Mouse (Mus musculus) liver, embryonic 14.5 days (tissue): Measurements from ENCODE around the gene Prokr2. TPM values are rescaled to one million over a fixed set of nuclear protein-coding genes. Genes with fewer than 3 reads are reported as not detected.
"Not testable (repeated sequence)": the region's sequence is repeated elsewhere in the genome, so short reads cannot be mapped to it uniquely, and the experiment has no call there.

ENCODE experiments used
- ATAC-seq: fragments of 200-750 bp; cut with Nextera tagmentation; 2 replicates; pipeline ENCODE4 v1.8.0; 2017; ENCODE audit warnings: moderate number of reproducible peaks, mild to moderate bottlenecking, moderate library complexity; ENCODE audit not compliant: insufficient read depth
- DNase-seq, 3 experiments: peaks; one replicate each; pipeline ENCODE4 v3.0.0-alpha.2; 2012 to 2013; ENCODE audit warnings: low read depth in 3 of 3, low spot score in 3 of 3
- H3K27ac ChIP-seq: fragments of 300-500 bp; sonication (generic); 2 replicates; pipeline ENCODE4 v1.5.1; 2014; ENCODE audit warnings: moderate library complexity, mild to moderate bottlenecking, control low read depth, inconsistent platforms
- H3K27me3 ChIP-seq: fragments of 300-500 bp; sonication (generic); 2 replicates; pipeline ENCODE4 v1.6.1; 2014; ENCODE audit warnings: mild to moderate bottlenecking, low read length, moderate library complexity; ENCODE audit not compliant: control insufficient read depth, insufficient read depth
- H3K36me3 ChIP-seq: fragments of 300-500 bp; sonication (generic); replicated peaks from 2 replicates; pipeline ENCODE4 v1.6.1; 2014; ENCODE audit warnings: low read depth; ENCODE audit not compliant: control insufficient read depth, insufficient read depth
- H3K4me1 ChIP-seq, 2 experiments: fragments of 200-500 bp in 1 of 2; fragments of 300-500 bp in 1 of 2; sonication (generic) in 1 of 2; replicated peaks; 2 replicates each; pipeline ENCODE4 v1.6.1; 2012 to 2014; ENCODE audit warnings: antibody characterized with exemption in 1 of 2, inconsistent platforms in 1 of 2, low read length in 1 of 2; ENCODE audit not compliant: control insufficient read depth in 2 of 2, insufficient read depth in 2 of 2
- H3K4me2 ChIP-seq: fragments of 300-500 bp; sonication (generic); 2 replicates; pipeline ENCODE4 v1.6.1; 2014; ENCODE audit warnings: low read depth, mild to moderate bottlenecking, control low read depth, moderate library complexity
- H3K4me3 ChIP-seq, 2 experiments: fragments of 200-500 bp in 1 of 2; fragments of 300-500 bp in 1 of 2; sonication (generic) in 1 of 2; 2 replicates each; pipeline ENCODE4 v1.5.1; 2012 to 2014; ENCODE audit warnings: low read depth in 2 of 2, low read length in 2 of 2, mild to moderate bottlenecking in 2 of 2, control low read depth in 1 of 2, inconsistent platforms in 1 of 2, moderate library complexity in 1 of 2; ENCODE audit not compliant: insufficient read depth in 1 of 2
- H3K9ac ChIP-seq: fragments of 300-500 bp; sonication (generic); replicated peaks from 2 replicates; pipeline ENCODE4 v1.6.1; 2014; ENCODE audit warnings: mild to moderate bottlenecking, control low read depth, moderate library complexity
- H3K9me3 ChIP-seq: fragments of 300-500 bp; sonication (generic); 2 replicates; pipeline ENCODE4 v1.6.1; 2016; ENCODE audit warnings: low read length, mixed read lengths; ENCODE audit not compliant: control insufficient read depth
- CTCF ChIP-seq: IDR thresholded peaks from 2 replicates; pipeline ENCODE4 v1.5.1; 2016; ENCODE audit warnings: antibody characterized with exemption, low read depth, control low read depth
- EP300 ChIP-seq: IDR thresholded peaks from 2 replicates; pipeline ENCODE4 v1.6.1; 2016; ENCODE audit warnings: antibody characterized with exemption, low read depth
- WGBS: fragments of 180-500 bp; shearing (Covaris S2); extraction: QIAGEN DNeasy Blood & Tissue Kit; methylation state at CpG from one replicate; pipeline ENCODE4 v1.1.7; 2014; ENCODE audit not compliant: insufficient replicate concordance; 5-methylcytosine and 5-hydroxymethylcytosine counted together
- polyA plus RNA-seq, 2 experiments: library from polyadenylated mRNA; depleted of rRNA in 1 of 2; stranded (reverse) in 1 of 2; unstranded in 1 of 2; fragments of >200 nt; fragmentation: Nextera tagmentation in 1 of 2; extraction: Ambion mirVana in 1 of 2; gene quantifications; 2 replicates each; pipeline versions ENCODE4 v1.2.1 to v1.2.3; 2012 to 2014

The Prokr2 gene
- polyA plus RNA-seq, 2 experiments: 0.03 to 0.06 TPM

DNA sequence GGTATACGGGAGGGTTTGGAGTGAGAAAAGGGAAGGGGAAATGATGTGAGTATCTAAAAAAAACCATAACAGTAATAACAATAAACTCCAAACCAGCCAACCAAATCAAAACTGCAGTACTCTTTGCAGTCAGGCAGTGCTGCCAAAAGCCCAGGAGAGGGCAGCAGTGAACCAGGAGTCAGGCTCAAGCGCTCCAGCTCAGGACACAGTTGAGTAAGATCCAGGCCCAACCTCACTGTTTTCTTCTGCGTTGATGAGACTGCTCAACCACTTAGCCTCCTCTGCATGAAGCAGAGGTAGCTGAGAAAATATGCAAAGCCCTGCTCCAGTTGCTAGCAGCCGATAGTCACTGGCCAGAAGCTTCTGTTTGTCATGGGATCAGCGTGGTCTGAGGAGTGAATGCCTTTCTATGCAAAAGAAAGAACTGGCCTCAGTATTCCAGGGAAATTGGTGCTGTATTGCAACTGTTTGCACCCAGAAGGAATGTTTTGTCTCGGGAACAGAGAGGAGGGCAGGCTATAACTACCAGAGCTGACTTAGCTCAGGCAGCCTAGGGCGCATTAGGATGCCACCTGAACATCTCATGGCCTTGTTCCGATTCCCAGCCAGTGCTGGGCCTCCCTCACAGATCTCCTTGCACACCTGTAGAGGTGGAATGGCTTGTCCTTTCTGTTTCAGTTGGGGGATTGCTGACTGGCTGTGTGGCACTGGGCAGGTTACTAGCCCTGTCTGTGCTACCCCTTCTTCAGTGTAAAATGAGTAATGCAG, 69.0 kb downstream of the Prokr2 start:
- H3K27ac ChIP-seq: no peak overlapping the region
- no peak overlapping the region for H3K4me3 ChIP-seq
- TF ChIP-seq CTCF (peak; percentile 89), EP300 (no peak)
- no peak for ATAC-seq
- H3K9ac ChIP-seq: no peak overlapping the region
- WGBS: 36% methylated on average over 8 of the region's 8 CpGs
- H3K9me3 ChIP-seq: no peaks in the 10 kb centered on the region
- H3K4me1 ChIP-seq: no peaks in the 10 kb centered on the region
- peak; percentile 12 to 37 (median 13) for DNase-seq
- no peaks in the 10 kb centered on the region for H3K27me3 ChIP-seq
- H3K36me3 ChIP-seq: no peaks in the 10 kb centered on the region
- no peak overlapping the region for H3K4me2 ChIP-seq

DNA sequence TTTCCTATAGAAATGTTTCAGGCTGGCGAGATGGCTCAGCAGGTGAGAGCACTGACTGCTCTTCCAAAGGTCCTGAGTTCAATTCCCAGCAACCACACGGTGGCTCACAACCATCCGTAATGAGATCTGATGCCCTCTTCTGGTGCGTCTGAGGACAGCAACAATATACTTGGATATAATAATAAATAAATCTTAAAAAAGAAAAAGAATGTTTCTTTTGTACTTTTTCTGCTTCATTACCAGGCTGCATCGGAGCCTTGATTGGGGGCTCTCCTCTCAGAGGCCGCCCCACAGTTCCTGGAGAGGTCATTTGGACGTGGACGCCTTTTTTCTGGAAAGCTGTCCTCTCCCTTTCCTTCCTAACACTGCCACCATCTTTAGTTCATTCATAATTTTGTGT, 71.2 kb downstream of the Prokr2 start:
- H3K4me1 ChIP-seq, DNase-seq, H3K9me3 ChIP-seq, ATAC-seq, H3K4me2 ChIP-seq, H3K36me3 ChIP-seq, H3K27ac ChIP-seq, H3K4me3 ChIP-seq, H3K27me3 ChIP-seq, H3K9ac ChIP-seq: not testable (repeated sequence)
- 74% methylated on average over 8 of the region's 8 CpGs for WGBS

- DNase-seq (no peak), ATAC-seq (no peak)
- Histone ChIP-seq H3K27me3 (no peaks in the 10 kb centered on the region), H3K9ac (no peak overlapping the region), H3K4me2 (no peak overlapping the region), H3K36me3 (no peaks in the 10 kb centered on the region), H3K27ac (no peak overlapping the region), H3K4me1 (no peaks in the 10 kb centered on the region), H3K9me3 (no peaks in the 10 kb centered on the region), H3K4me3 (no peak overlapping the region)
- TF ChIP-seq CTCF (no peak), EP300 (no peak)
- WGBS: 90% methylated on average over 2 of the region's 2 CpGs
Observed at GRCm38 (mm10) chr2:132313568-132313967, 71.7 kb downstream of the Prokr2 start.

GRCm38 (mm10) chr2:132312616-132313015, 72.6 kb downstream of the Prokr2 start:
- Histone ChIP-seq H3K27me3 (no peaks in the 10 kb centered on the region), H3K4me3 (no peak overlapping the region), H3K9me3 (no peaks in the 10 kb centered on the region), H3K36me3 (no peaks in the 10 kb centered on the region), H3K27ac (no peak overlapping the region), H3K9ac (no peak overlapping the region), H3K4me1 (no peaks in the 10 kb centered on the region), H3K4me2 (no peak overlapping the region)
- DNase-seq (no peak), ATAC-seq (no peak)
- no peak for TF ChIP-seq EP300
- no peak for TF ChIP-seq CTCF
- 67% methylated on average over 5 of the region's 5 CpGs for WGBS

DNA sequence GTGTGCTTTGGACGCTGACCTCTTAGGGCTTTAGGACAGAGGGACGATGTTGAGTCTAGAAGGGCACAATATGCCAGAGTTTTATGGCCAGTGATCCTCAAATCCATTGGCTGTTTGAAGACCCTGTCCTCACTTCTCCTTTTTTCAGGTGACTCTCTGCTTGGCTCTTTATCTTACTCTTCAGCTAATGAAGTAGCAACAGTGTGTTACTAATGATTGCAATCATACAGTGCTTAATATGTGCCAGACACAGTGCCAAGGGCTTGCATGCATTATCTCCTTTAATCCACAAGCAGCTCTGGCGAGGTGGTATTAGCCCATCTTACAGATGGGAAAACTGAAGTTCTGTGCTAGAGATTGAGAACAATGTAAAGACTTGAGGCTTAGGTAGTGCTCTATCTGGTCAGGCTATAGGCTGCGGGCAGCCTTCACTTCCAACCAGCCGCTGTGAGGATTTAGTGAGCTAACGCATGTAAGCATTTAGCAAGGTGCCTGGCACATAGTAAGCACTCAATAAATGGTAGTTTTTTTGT, 75.8 kb downstream of the Prokr2 start:
- ATAC-seq (no peak), DNase-seq (no peak)
- WGBS: 76% methylated on average over 6 of the region's 6 CpGs
- TF ChIP-seq CTCF: no peak
- no peak for TF ChIP-seq EP300
- no peaks in the 10 kb centered on the region for H3K4me1 ChIP-seq
- no peak overlapping the region for H3K27ac ChIP-seq
- no peak overlapping the region for H3K9ac ChIP-seq
- H3K4me3 ChIP-seq: no peak overlapping the region
- H3K9me3 ChIP-seq: no peaks in the 10 kb centered on the region
- H3K36me3 ChIP-seq: no peaks in the 10 kb centered on the region
- H3K27me3 ChIP-seq: no peaks in the 10 kb centered on the region
- H3K4me2 ChIP-seq: no peak overlapping the region
